Mouse (Mus musculus): ENCODE results near the gene Psmd14.

DNA sequence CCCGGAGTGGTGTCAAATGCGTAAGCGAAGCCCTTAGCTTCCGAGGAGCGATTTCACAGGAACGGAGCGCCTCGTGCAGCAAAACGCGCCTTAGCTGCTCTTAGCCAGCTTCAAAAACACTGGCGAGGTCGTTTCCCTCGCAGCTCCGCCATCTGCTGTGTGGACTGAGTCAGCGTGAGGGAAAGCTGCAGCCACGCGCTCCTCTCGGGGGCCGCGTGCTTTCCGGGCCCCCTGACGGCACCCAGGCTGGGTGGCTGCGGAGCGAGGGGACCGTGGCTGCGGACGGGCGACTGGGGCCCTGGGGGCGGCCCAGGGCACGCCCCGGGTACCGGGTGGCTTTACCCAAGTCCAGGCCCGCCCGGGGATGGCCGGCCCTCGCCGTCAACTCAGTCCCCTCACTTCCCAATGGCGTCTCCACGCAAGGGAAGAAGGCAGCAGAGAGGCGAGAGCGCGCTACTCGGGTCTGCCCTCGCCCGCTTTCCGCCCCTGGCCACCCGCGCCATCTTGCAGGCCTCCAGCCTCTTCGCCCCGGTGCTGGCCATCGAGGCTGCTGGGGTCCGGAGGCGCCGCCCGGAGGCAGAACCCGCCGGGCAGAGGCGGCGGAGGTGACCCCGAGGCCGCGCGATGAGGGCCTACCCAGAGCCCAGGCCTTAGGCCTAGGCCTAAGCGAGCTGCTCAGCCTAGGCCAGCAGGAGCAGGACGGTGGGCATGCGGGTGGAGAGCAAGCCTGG, 104.3 kb downstream of the Psmd14 start:
- TF ChIP-seq ELF1 (IDR thresholded peaks at IDR 0.05; ENCODE audit: low read depth, low read length) (no peak), ZC3H11A (IDR thresholded peaks at IDR 0.05; ENCODE audit: low read depth, low read length) (no peak), POLR2A (IDR thresholded peaks at IDR 0.05; ENCODE audit: control insufficient read depth in 1 of 2, insufficient read depth in 1 of 2, low read depth in 1 of 2, low read length in 2 of 2, poor library complexity in 1 of 2) (no peak), ETS1 (IDR thresholded peaks at IDR 0.05; ENCODE audit: low read depth, low read length) (no peak), CTCF (IDR thresholded peaks at IDR 0.05 in 2 of 3, conservative IDR thresholded peaks at IDR 0.05 in 1 of 3; ENCODE audit: control insufficient read depth in 1 of 3, insufficient read depth in 1 of 3, low read depth in 2 of 3, low read length in 3 of 3, poor library complexity in 1 of 3, severe bottlenecking in 1 of 3) (no peak), USF1 (IDR thresholded peaks at IDR 0.05; ENCODE audit: low read depth, low read length) (no peak), RCOR1 (IDR thresholded peaks at IDR 0.05; ENCODE audit: low read depth, low read length) (no peak), JUND (IDR thresholded peaks at IDR 0.05; ENCODE audit: low read depth, low read length) (no peak), MXI1 (IDR thresholded peaks at IDR 0.05; ENCODE audit: low read depth, low read length) (no peak)

All from MEL (cell line).